Mouse (Mus musculus) forebrain, embryonic 12.5 days (tissue): ENCODE measurements at regions not wholly inside any gene's neighbourhood (a gene's known extent, or its start where the extent isn't known, plus 50 kb on each side); places are given as distances from the start of the nearest gene placed in this dataset.
"Not testable (repeated sequence)": the region's sequence is repeated elsewhere in the genome, so short reads cannot be mapped to it uniquely, and the experiment has no call there.

ENCODE experiments used
- ATAC-seq: fragments of 200-750 bp; cut with Nextera tagmentation; 2 replicates; pipeline ENCODE4 v1.8.0; 2017; ENCODE audit warnings: moderate TSS enrichment; ENCODE audit not compliant: low FRiP score
- H3K27ac ChIP-seq: fragments of 300-500 bp; sonication (generic); 2 replicates; pipeline ENCODE4 v1.5.1; 2016; ENCODE audit warnings: mild to moderate bottlenecking
- H3K27me3 ChIP-seq: fragments of 300-500 bp; sonication (generic); 2 replicates; pipeline ENCODE4 v1.6.1; 2016; ENCODE audit warnings: mild to moderate bottlenecking
- H3K36me3 ChIP-seq: fragments of 300-500 bp; sonication (generic); replicated peaks from 2 replicates; pipeline ENCODE4 v1.6.1; 2016; ENCODE audit warnings: mild to moderate bottlenecking
- H3K4me1 ChIP-seq: fragments of 300-500 bp; sonication (generic); 2 replicates; pipeline ENCODE4 v1.6.1; 2016
- H3K4me2 ChIP-seq: fragments of 300-500 bp; sonication (generic); 2 replicates; pipeline ENCODE4 v1.6.1; 2016; ENCODE audit warnings: mild to moderate bottlenecking, moderate library complexity
- H3K4me3 ChIP-seq: fragments of 300-500 bp; sonication (generic); replicated peaks from 2 replicates; pipeline ENCODE4 v1.5.1; 2016; ENCODE audit warnings: mild to moderate bottlenecking
- H3K9ac ChIP-seq: fragments of 300-500 bp; sonication (generic); 2 replicates; pipeline ENCODE4 v1.6.1; 2016; ENCODE audit warnings: mild to moderate bottlenecking
- H3K9me3 ChIP-seq: fragments of 300-500 bp; sonication (generic); 2 replicates; pipeline ENCODE4 v1.6.1; 2016
- WGBS: fragments of 180-500 bp; shearing (Covaris S2); methylation state at CpG from one replicate; pipeline ENCODE4 v1.1.7; 2016; 5-methylcytosine and 5-hydroxymethylcytosine counted together

GRCm38 (mm10) chr13:7967886-7968285 lies 234.8 kb upstream of the Adarb2 start:
- Histone ChIP-seq H3K4me1 (no peaks in the 10 kb centered on the region), H3K27me3 (no peaks in the 10 kb centered on the region), H3K4me2 (no peak overlapping the region), H3K9ac (no peak overlapping the region), H3K4me3 (no peak overlapping the region), H3K27ac (no peak overlapping the region), H3K36me3 (no peaks in the 10 kb centered on the region), H3K9me3 (no peaks in the 10 kb centered on the region)
- 76% methylated on average over 1 of the region's 1 CpGs for whole genome bisulfite sequencing
- ATAC-seq: no peak

GRCm38 (mm10) chr13:7994198-7994597 lies 208.5 kb upstream of the Adarb2 start:
- no peaks in the 10 kb centered on the region for H3K9me3 ChIP-seq
- no peak overlapping the region for H3K9ac ChIP-seq
- no peak overlapping the region for H3K27ac ChIP-seq
- no peak overlapping the region for H3K4me2 ChIP-seq
- H3K4me1 ChIP-seq: no peaks in the 10 kb centered on the region
- 75% methylated on average over 5 of the region's 5 CpGs for WGBS
- peak; percentile 27; the same call in 1 of the 2 replicates for ATAC-seq
- no peaks in the 10 kb centered on the region for H3K27me3 ChIP-seq
- H3K36me3 ChIP-seq: no peaks in the 10 kb centered on the region
- H3K4me3 ChIP-seq: no peak overlapping the region

- not testable (repeated sequence) for H3K27ac ChIP-seq, H3K4me1 ChIP-seq, H3K9ac ChIP-seq, H3K4me3 ChIP-seq, H3K36me3 ChIP-seq, H3K9me3 ChIP-seq, ATAC-seq, H3K4me2 ChIP-seq, H3K27me3 ChIP-seq
- WGBS: 70% methylated on average over 4 of the region's 4 CpGs
These were observed 172.6 kb upstream of the Adarb2 start for GRCm38 (mm10) chr13:8030096-8030495.

- Histone ChIP-seq H3K4me1 (no peaks in the 10 kb centered on the region), H3K9ac (no peak overlapping the region), H3K27me3 (no peaks in the 10 kb centered on the region), H3K4me3 (no peak overlapping the region), H3K27ac (no peak overlapping the region), H3K4me2 (no peak overlapping the region), H3K9me3 (no peaks in the 10 kb centered on the region), H3K36me3 (no peaks in the 10 kb centered on the region)
- no peak for ATAC-seq
- 84% methylated on average over 3 of the region's 3 CpGs for WGBS
These were observed 151.7 kb upstream of the Adarb2 start for GRCm38 (mm10) chr13:8050930-8051495.

GRCm38 (mm10) chr13:8056122-8056818 lies 146.4 kb upstream of the Adarb2 start:
- Histone ChIP-seq H3K36me3 (no peaks in the 10 kb centered on the region), H3K4me1 (no peaks in the 10 kb centered on the region), H3K27me3 (no peaks in the 10 kb centered on the region), H3K4me2 (no peak overlapping the region), H3K4me3 (no peak overlapping the region), H3K27ac (no peak overlapping the region), H3K9ac (no peak overlapping the region), H3K9me3 (no peaks in the 10 kb centered on the region)
- 69% methylated on average over 4 of the region's 4 CpGs for WGBS
- no peak for ATAC-seq

GRCm38 (mm10) chr13:8087154-8087553 lies 115.5 kb upstream of the Adarb2 start:
- no peaks in the 10 kb centered on the region for H3K27me3 ChIP-seq
- WGBS: 88% methylated on average over 2 of the region's 2 CpGs
- no peak overlapping the region for H3K4me2 ChIP-seq
- H3K4me3 ChIP-seq: no peak overlapping the region
- no peaks in the 10 kb centered on the region for H3K9me3 ChIP-seq
- no peaks in the 10 kb centered on the region for H3K4me1 ChIP-seq
- no peak for ATAC-seq
- no peak overlapping the region for H3K27ac ChIP-seq
- H3K9ac ChIP-seq: no peak overlapping the region
- H3K36me3 ChIP-seq: no peaks in the 10 kb centered on the region

GRCm38 (mm10) chr13:8089519-8089918 lies 113.1 kb upstream of the Adarb2 start:
- H3K9ac ChIP-seq: no peak overlapping the region
- no peak overlapping the region for H3K27ac ChIP-seq
- H3K4me1 ChIP-seq: no peaks in the 10 kb centered on the region
- no peaks in the 10 kb centered on the region for H3K9me3 ChIP-seq
- no peaks in the 10 kb centered on the region for H3K36me3 ChIP-seq
- no peak overlapping the region for H3K4me3 ChIP-seq
- no peak for ATAC-seq
- no peak overlapping the region for H3K4me2 ChIP-seq
- H3K27me3 ChIP-seq: no peaks in the 10 kb centered on the region
- WGBS: 88% methylated on average over 4 of the region's 4 CpGs

GRCm38 (mm10) chr13:8108701-8109100 lies 94.0 kb upstream of the Adarb2 start:
- Histone ChIP-seq H3K4me2 (no peak overlapping the region), H3K9me3 (no peaks in the 10 kb centered on the region), H3K9ac (no peak overlapping the region), H3K4me3 (no peak overlapping the region), H3K36me3 (no peaks in the 10 kb centered on the region), H3K27ac (no peak overlapping the region), H3K27me3 (no peaks in the 10 kb centered on the region), H3K4me1 (no peaks in the 10 kb centered on the region)
- 40% methylated on average over 5 of the region's 5 CpGs for WGBS
- no peak for ATAC-seq

- Histone ChIP-seq H3K27ac (no peak overlapping the region), H3K4me3 (no peak overlapping the region), H3K4me2 (no peak overlapping the region), H3K27me3 (no peaks in the 10 kb centered on the region), H3K36me3 (no peaks in the 10 kb centered on the region), H3K9ac (no peak overlapping the region), H3K4me1 (no peaks in the 10 kb centered on the region), H3K9me3 (no peaks in the 10 kb centered on the region)
- 43% methylated on average over 1 of the region's 1 CpGs for WGBS
- no peak for ATAC-seq
These were observed 89.7 kb upstream of the Adarb2 start for GRCm38 (mm10) chr13:8112953-8113352.

- H3K4me3 ChIP-seq: no peak overlapping the region
- H3K9ac ChIP-seq: no peak overlapping the region
- H3K27me3 ChIP-seq: no peaks in the 10 kb centered on the region
- no peak for ATAC-seq
- H3K27ac ChIP-seq: no peak overlapping the region
- H3K36me3 ChIP-seq: no peaks in the 10 kb centered on the region
- no peaks in the 10 kb centered on the region for H3K9me3 ChIP-seq
- 79% methylated on average over 5 of the region's 5 CpGs for WGBS
- H3K4me2 ChIP-seq: no peak overlapping the region
- no peaks in the 10 kb centered on the region for H3K4me1 ChIP-seq
These were observed 83.7 kb upstream of the Adarb2 start for GRCm38 (mm10) chr13:8119013-8119412.

- H3K9me3 ChIP-seq: no peaks in the 10 kb centered on the region
These were observed 82.7 kb upstream of the Adarb2 start for GRCm38 (mm10) chr13:8119986-8120385.

GRCm38 (mm10) chr13:8134764-8135163 lies 67.9 kb upstream of the Adarb2 start:
- WGBS: 97% methylated on average over 2 of the region's 2 CpGs
- no peaks in the 10 kb centered on the region for H3K36me3 ChIP-seq
- H3K9ac ChIP-seq: no peak overlapping the region
- no peak overlapping the region for H3K27ac ChIP-seq
- H3K4me2 ChIP-seq: no peak overlapping the region
- H3K4me1 ChIP-seq: no peaks in the 10 kb centered on the region
- H3K4me3 ChIP-seq: no peak overlapping the region
- ATAC-seq: no peak
- H3K9me3 ChIP-seq: no peaks in the 10 kb centered on the region
- no peaks in the 10 kb centered on the region for H3K27me3 ChIP-seq

More at GRCm38 (mm10) chr13:8119986-8120385, 82.7 kb upstream of the Adarb2 start:
- Histone ChIP-seq H3K4me1 (no peaks in the 10 kb centered on the region), H3K9ac (no peak overlapping the region), H3K4me3 (no peak overlapping the region), H3K27me3 (no peaks in the 10 kb centered on the region), H3K27ac (no peak overlapping the region), H3K36me3 (no peaks in the 10 kb centered on the region), H3K4me2 (no peak overlapping the region)
- 61% methylated on average over 2 of the region's 2 CpGs for WGBS
- no peak for ATAC-seq

GRCm38 (mm10) chr13:8139396-8139795 lies 63.3 kb upstream of the Adarb2 start:
- H3K4me3 ChIP-seq: no peak overlapping the region
- H3K4me1 ChIP-seq: no peaks in the 10 kb centered on the region
- no peaks in the 10 kb centered on the region for H3K9me3 ChIP-seq
- H3K9ac ChIP-seq: no peak overlapping the region
- H3K36me3 ChIP-seq: no peaks in the 10 kb centered on the region
- no peak overlapping the region for H3K27ac ChIP-seq
- no peak overlapping the region for H3K4me2 ChIP-seq
- H3K27me3 ChIP-seq: no peaks in the 10 kb centered on the region
- WGBS: 69% methylated on average over 1 of the region's 1 CpGs
- no peak for ATAC-seq
